Mouse (Mus musculus) bone marrow, adult 2 months (tissue): ENCODE measurements around the gene Cdc42se2.

Experiments used
- CTCF ChIP-seq: fragments of 200-500 bp; IDR thresholded peaks from 2 replicates; pipeline ENCODE4 v1.5.1; 2011; ENCODE audit warnings: low read length, control low read depth; ENCODE audit not compliant: control insufficient read depth, insufficient read depth
- POLR2A ChIP-seq: fragments of 200-500 bp; IDR thresholded peaks from 2 replicates; pipeline ENCODE4 v1.6.1; 2011; ENCODE audit warnings: low read depth, mild to moderate bottlenecking, control low read depth, low read length, borderline replicate concordance; ENCODE audit not compliant: control insufficient read depth

- TF ChIP-seq CTCF (no peak), POLR2A (no peak)
Measured at GRCm38 (mm10) chr11:54690171-54690570, 97.3 kb downstream of the Cdc42se2 start.
